Mouse (Mus musculus) myocyte (in vitro differentiated cells): ENCODE measurements around the gene Gipr. TPM values are rescaled to one million over a fixed set of nuclear protein-coding genes. Genes with fewer than 3 reads are reported as not detected.

Experiments used
- H3K27me3 ChIP-seq: one replicate; pipeline ENCODE4 v1.6.1; 2011; ENCODE audit not compliant: control insufficient read depth, insufficient read depth, insufficient read length
- H3K36me3 ChIP-seq: one replicate; pipeline ENCODE4 v1.6.1; 2011; ENCODE audit not compliant: control insufficient read depth, insufficient read depth
- H3K4me2 ChIP-seq: one replicate; pipeline ENCODE4 v1.6.1; 2011; ENCODE audit warnings: low read depth, control low read depth
- H3K4me3 ChIP-seq: one replicate; pipeline ENCODE4 v1.5.1; 2011; ENCODE audit warnings: mild to moderate bottlenecking, control low read depth, moderate library complexity
- H3K79me2 ChIP-seq: one replicate; pipeline ENCODE4 v1.6.1; 2011; ENCODE audit not compliant: control insufficient read depth, insufficient read depth
- H3ac ChIP-seq: one replicate; pipeline ENCODE4 v1.6.1; 2011; ENCODE audit not compliant: control insufficient read depth, insufficient read length
- POLR2AphosphoS2 ChIP-seq: IDR thresholded peaks from one replicate; pipeline ENCODE4 v1.6.1; 2011; ENCODE audit warnings: low read depth, control low read depth; ENCODE audit not compliant: insufficient read length
- polyA plus RNA-seq: library from polyadenylated mRNA; unstranded; fragments of >200 nt; fragmentation: generic; extraction: Trizol; gene quantifications from one replicate; pipeline ENCODE4 v1.2.1, GENCODE M21; 2012; ENCODE audit warnings: missing spikeins

The Gipr gene
- polyA plus RNA-seq, 1 experiment, result 0.48 TPM

DNA sequence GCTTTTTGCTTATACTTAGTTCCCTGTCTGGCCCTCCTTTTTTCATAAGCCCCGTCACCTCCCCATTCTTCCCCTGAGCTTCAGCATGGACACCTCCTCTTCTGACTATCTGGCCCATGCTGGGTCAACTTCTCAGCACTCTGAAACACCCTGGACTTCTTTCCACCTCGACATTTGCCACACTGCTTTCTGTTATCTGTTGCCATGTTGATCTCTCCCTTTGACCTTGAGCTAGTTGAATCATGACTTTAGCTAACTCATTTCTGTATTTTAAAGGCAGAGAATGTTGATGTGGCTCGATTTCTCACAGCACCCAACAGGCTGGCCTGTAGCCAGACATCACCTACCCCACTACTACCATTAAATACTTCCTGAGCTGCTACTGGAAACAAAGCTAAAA lies 58.5 kb downstream of the Gipr start:
- TF ChIP-seq POLR2AphosphoS2, result no peak
- no peaks in the 10 kb centered on the region for H3K36me3 ChIP-seq
- H3K27me3 ChIP-seq, result no peaks in the 10 kb centered on the region
- H3ac ChIP-seq, result no peak overlapping the region
- H3K4me3 ChIP-seq, result no peak overlapping the region
- H3K79me2 ChIP-seq, result no peaks in the 10 kb centered on the region
- no peak overlapping the region for H3K4me2 ChIP-seq

Other genes starting within 250 kb of the Gipr start
- gene Nova2, start 240.2 kb downstream of the Gipr start, polyA plus RNA-seq, result 0.06 TPM
- gene Nanos2, start 178.7 kb downstream of the Gipr start, polyA plus RNA-seq, result not detected
- 10.4 TPM for gene Mypop, start 174.9 kb downstream of the Gipr start, polyA plus RNA-seq
- 27.6 TPM for gene Irf2bp1, start 162.1 kb downstream of the Gipr start, polyA plus RNA-seq
- gene Foxa3, start 142.6 kb downstream of the Gipr start, polyA plus RNA-seq, result 0.12 TPM
- gene Sympk, start 141.8 kb downstream of the Gipr start, polyA plus RNA-seq, result 90.3 TPM
- 0.04 TPM for gene Rsph6a, start 111.4 kb downstream of the Gipr start, polyA plus RNA-seq
- 83.7 TPM for gene Dmwd, start 89.9 kb downstream of the Gipr start, polyA plus RNA-seq
- gene Dmpk, start 82.3 kb downstream of the Gipr start, polyA plus RNA-seq, result 294 TPM
- 1.6 TPM for gene Six5, start 71.5 kb downstream of the Gipr start, polyA plus RNA-seq
- not detected for gene Gm4969, start 47.8 kb downstream of the Gipr start, polyA plus RNA-seq
- 6.2 TPM for gene Fbxo46, start 46.3 kb downstream of the Gipr start, polyA plus RNA-seq
- gene Qpctl, start 16.8 kb downstream of the Gipr start, polyA plus RNA-seq, result 7.7 TPM
- gene Snrpd2, start 16.4 kb downstream of the Gipr start, polyA plus RNA-seq, result 192 TPM
- gene Eml2, start 10.3 kb upstream of the Gipr start, polyA plus RNA-seq, result 47.7 TPM
- 0.10 TPM for gene Gpr4, start 46.4 kb upstream of the Gipr start, polyA plus RNA-seq
- gene Opa3, start 62.2 kb upstream of the Gipr start, polyA plus RNA-seq, result 29.8 TPM
- gene Vasp, start 105.7 kb upstream of the Gipr start, polyA plus RNA-seq, result 189 TPM
- 0.42 TPM for gene Ppm1n, start 113.9 kb upstream of the Gipr start, polyA plus RNA-seq
- 340 TPM for gene Rtn2, start 116.5 kb upstream of the Gipr start, polyA plus RNA-seq
- 0.82 TPM for gene Fosb, start 143.9 kb upstream of the Gipr start, polyA plus RNA-seq
- 83.1 TPM for gene Ercc1, start 178.7 kb upstream of the Gipr start, polyA plus RNA-seq
- gene Cd3eap, start 193.4 kb upstream of the Gipr start, polyA plus RNA-seq, result 13.7 TPM
- 36.0 TPM for gene Ppp1r13l, start 193.6 kb upstream of the Gipr start, polyA plus RNA-seq
- 11.5 TPM for gene Ercc2, start 215.9 kb upstream of the Gipr start, polyA plus RNA-seq
- gene Klc3, start 238.0 kb upstream of the Gipr start, polyA plus RNA-seq, result 3.5 TPM
- gene Ckm, start 238.6 kb upstream of the Gipr start, polyA plus RNA-seq, result 1,561 TPM